Mouse (Mus musculus) C2C12 (cell line): ENCODE results near the gene Olfr1416.

Experiments used
- CTCF ChIP-seq: IDR thresholded peaks from one replicate; pipeline ENCODE4 v1.5.1; 2011; ENCODE audit not compliant: control insufficient read depth, insufficient read depth, insufficient read length
- MAX ChIP-seq: IDR thresholded peaks from one replicate; pipeline ENCODE4 v1.6.1; 2011; ENCODE audit warnings: mild to moderate bottlenecking, control low read depth
- MYOD1 ChIP-seq: IDR thresholded peaks from one replicate; pipeline ENCODE4 v1.6.1; 2011; ENCODE audit warnings: low read depth; ENCODE audit not compliant: control insufficient read depth, insufficient read length
- MYOG ChIP-seq: IDR thresholded peaks from one replicate; pipeline ENCODE4 v1.6.1; 2011; ENCODE audit not compliant: control insufficient read depth, insufficient read length; ENCODE audit errors: extremely low read depth

GRCm38 (mm10) chr1:92432791-92433190, 52.1 kb downstream of the Olfr1416 start:
- TF ChIP-seq CTCF (no peak), MAX (no peak), MYOD1 (no peak), MYOG (no peak)
